Mouse (Mus musculus) CD8-positive naive resting alpha-beta T cell, adult 2 months (primary cell): Measurements from ENCODE around the gene Ak8.

Experiments
- DNase-seq, 2 experiments: peaks; one replicate each; pipeline ENCODE4 v3.0.0; 2022; ENCODE audit warnings: low read depth in 2 of 2, low spot score in 2 of 2

Ak8 gene

GRCm38 (mm10) chr2:28730676-28731075 lies 30.7 kb downstream of the Ak8 start:
- no peak for DNase-seq

DNA sequence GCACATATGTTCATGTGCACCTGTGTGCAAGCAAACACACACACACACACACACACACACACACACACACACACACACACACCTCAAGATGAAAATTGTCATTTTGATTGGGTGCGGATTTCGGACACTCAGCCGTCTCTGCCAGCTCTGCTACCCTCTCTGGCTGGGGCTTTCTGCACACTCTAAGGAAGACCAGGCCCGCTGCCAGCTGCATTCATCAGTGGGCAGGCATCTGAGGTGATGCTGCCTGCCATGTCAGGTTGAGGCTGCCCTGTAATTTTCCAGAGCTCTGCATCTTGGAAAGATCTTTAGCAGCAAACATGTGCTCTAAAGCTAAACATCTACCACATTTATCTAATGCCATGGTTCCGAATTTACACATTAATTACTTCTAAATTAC lies 37.1 kb downstream of the Ak8 start:
- DNase-seq, result no peak

DNA sequence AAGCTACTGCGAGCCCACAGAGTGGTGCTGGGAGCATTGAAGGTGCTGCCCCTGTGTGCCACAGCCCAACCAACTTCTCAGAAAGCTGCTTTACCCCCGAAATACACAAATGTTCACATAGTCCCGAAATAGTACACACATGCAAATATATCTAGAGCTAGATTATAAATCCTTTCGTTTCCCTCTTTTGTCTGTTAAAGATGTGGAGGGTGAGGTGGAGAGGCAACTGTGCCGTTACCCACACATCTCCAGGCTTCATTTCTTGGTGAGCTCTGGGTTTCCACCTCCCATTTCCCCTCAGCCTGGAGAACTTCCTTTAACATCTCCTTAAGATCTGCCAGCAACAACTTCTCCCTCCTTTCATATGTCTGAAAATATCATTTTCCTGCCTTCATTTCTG lies 40.2 kb downstream of the Ak8 start:
- no peak for DNase-seq

GRCm38 (mm10) chr2:28742701-28743100 lies 42.7 kb downstream of the Ak8 start:
- no peak for DNase-seq

DNA sequence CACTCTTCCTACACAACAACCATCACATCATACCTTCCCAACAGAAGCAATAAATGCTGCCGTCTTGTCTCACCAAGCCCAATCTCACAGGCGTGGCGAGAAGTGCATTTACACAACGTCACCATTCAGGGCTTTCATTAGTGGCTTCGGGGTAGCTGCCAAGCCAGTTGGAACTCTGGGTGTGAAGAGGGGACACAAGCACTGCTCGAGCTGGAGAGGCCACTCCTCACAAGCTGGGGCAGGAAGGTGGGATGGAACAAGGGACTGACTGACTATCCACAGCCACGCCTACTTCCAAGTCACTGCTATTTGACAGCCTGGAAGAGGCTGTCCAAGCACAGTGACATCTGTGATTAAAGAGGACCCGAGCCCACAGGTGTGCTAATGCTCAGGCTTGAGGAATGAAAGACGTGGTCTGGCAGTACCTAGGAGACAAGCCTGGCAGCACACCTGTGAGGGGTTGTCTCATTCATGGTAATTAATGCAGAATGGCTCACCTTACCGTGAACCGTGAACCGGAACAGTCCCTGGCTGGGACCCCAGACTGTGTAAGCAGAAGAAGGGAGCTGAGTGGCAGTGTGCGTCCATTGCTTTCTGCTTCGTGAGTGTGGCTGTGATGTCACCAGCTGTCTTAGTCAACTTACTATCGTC lies 46.8 kb downstream of the Ak8 start:
- DNase-seq, result no peak

GRCm38 (mm10) chr2:28747705-28748104 lies 47.7 kb downstream of the Ak8 start:
- DNase-seq, result no peak

GRCm38 (mm10) chr2:28751186-28751585 lies 51.2 kb downstream of the Ak8 start:
- no peak for DNase-seq

GRCm38 (mm10) chr2:28751658-28752057 lies 51.7 kb downstream of the Ak8 start:
- no peak for DNase-seq

DNA sequence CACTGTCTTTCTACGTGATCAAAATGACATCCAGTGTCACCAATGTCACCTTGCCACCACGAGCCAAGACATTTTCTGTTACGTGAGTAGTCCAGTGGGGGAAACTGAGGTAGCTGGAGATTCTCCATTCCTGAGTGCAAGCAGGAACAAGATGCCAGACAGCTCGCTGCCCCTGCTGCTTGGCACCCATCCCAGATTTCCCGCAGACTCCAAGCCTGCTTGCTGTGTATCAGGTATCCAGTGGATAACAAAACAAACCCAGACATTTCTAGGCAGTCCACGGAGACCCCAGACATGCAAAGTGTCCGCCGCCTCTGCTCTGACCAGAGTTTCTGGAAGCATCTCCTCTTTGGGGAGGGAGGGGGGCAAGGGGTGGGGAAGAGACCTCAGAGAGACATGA lies 52.4 kb downstream of the Ak8 start:
- no peak for DNase-seq

DNA sequence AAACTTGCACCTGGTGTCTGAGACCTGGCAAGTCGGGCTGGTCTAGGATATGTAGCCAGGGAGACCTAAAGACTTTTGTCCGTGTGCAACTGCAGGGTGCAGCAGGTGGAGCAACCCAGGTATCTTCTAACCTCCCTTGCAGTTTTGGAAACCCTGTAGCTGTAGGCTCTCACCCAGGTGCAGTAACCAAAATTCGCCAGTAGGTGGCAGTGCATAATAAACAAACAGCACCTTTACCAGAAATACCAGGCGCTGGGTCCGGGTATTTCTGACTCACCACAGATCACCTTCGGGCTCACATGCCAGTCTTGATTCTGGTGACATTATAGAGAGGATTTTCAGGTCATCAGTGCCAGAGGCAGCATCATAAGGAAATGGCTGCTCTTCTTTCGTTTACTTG lies 55.5 kb downstream of the Ak8 start:
- DNase-seq, result peak; percentile 74 to 83

- peak in 1 of 2 experiments; percentile 25 for DNase-seq
Observed at GRCm38 (mm10) chr2:28756201-28756600, 56.2 kb downstream of the Ak8 start.

- no peak for DNase-seq
Observed at GRCm38 (mm10) chr2:28759441-28759840, 59.5 kb downstream of the Ak8 start.

DNA sequence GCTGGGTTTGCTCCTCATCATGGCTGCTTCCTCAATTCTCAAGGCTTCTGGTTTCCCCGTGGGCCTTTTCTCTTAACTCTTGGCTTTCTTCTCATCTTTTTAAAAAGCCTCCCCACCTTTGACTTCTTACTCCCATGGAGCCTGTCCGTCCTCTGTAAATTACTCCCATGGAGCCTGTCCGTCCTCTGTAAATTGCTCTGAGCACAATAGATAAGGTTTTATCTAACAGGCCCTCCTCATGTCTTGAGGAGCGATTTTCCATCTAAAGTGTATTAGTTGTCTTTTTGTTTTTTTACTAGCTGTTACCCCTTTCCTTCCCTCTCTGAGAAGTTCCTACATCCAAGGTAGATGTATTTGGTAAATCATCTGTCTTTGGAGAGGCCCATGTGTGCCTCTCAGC lies 66.6 kb downstream of the Ak8 start:
- no peak for DNase-seq

DNA sequence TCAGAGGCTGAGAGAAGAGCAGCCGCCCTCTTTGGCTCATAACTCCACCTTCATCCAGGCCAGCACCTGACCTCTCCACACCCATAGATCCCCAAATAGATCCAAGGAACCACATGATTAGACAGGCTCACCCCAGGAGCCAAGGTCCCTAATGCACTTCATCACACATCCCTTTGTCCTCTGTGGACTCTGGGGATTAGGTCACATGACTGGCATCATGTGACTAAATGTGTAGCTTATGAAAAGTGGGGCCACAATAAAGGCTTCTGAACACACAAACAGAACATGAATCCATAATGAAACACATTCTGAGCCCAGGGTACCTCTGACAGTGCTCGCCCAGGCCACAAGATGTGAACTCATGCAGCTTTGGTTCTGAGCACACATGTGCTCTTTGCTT lies 67.1 kb downstream of the Ak8 start:
- DNase-seq, result no peak

- DNase-seq, result no peak
Observed at GRCm38 (mm10) chr2:28770697-28771096, 70.7 kb downstream of the Ak8 start.

GRCm38 (mm10) chr2:28774073-28774472 lies 74.1 kb downstream of the Ak8 start:
- DNase-seq, result no peak

DNA sequence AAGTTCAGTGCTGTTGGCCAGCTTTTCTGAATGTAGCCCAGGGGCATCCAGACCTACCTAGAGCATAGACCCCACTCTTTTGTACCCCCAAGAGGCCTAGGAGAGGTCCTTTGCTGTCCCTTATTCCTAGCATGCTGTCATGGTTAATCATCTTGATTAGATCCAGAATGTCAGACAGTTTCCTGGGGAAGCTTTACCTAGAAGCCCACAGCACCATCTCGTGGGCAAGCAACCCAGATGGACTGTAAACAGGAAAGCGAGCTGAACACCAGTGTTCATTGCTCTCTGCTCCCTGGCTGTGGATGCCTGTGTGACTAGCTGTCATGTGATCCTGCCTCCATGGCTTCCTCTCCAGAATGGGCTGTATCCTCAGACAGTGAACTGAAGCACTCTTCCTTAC lies 76.8 kb downstream of the Ak8 start:
- no peak for DNase-seq

DNA sequence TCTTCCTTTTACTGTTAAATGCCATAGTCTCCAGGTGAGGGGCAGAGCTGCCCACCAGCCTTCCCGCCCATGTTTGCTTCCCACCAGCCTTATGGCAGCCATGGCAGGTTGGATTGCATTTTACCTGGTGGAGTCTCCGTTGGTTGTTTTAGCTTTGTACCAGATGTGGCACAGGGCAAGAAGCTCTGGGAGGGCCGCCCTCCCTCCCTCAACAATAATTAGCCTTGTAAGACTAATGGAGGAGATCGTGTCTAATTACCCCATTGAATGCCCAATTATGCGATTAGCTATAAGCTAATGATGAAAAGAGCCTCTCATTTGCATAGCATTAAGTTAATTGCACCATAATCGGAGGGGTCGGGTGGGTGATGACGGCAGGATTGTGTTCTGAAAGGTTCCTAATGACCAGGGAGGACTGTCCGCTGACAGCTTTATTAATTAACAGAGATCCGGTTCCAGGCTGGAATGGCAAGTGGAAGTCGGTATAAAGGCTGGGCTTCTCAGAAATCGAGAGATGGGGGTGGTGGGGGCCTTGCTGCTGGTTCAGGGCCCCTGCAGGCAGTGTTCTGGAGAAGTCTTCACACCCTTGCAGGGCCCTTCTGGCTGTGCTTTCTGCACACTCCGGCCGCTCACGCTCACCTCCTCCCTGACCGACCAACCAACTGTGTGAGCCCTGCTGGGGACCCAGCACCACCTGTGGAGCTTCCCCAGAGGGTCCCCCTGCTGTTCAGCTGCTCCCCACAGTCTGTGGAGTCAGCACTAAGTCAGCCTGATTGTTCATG lies 80.2 kb downstream of the Ak8 start:
- DNase-seq, result no peak

- DNase-seq, result no peak
Observed at GRCm38 (mm10) chr2:28781310-28781709, 81.3 kb downstream of the Ak8 start.

- DNase-seq, result no peak
Observed at GRCm38 (mm10) chr2:28786355-28787066, 86.5 kb downstream of the Ak8 start.

- no peak for DNase-seq
Observed at GRCm38 (mm10) chr2:28787067-28787619, 87.2 kb downstream of the Ak8 start.
